Mouse (Mus musculus): ENCODE measurements around the gene Tspan5.

The Tspan5 gene

GRCm38 (mm10) chr3:138847809-138848208 lies 105.8 kb downstream of the Tspan5 start:
- no peak for DNase-seq (ENCODE audit: low spot score)

GRCm38 (mm10) chr3:138849755-138850301 lies 107.8 kb downstream of the Tspan5 start:
- DNase-seq (ENCODE audit: low spot score), result no peak

GRCm38 (mm10) chr3:138851876-138852275 lies 109.9 kb downstream of the Tspan5 start:
- DNase-seq (ENCODE audit: low spot score), result no peak

GRCm38 (mm10) chr3:138852982-138853689 lies 111.1 kb downstream of the Tspan5 start:
- no peak for DNase-seq (ENCODE audit: low spot score)

- DNase-seq (ENCODE audit: low spot score), result no peak
Measured at GRCm38 (mm10) chr3:138853996-138854836, 112.2 kb downstream of the Tspan5 start.

GRCm38 (mm10) chr3:138855387-138855786 lies 113.4 kb downstream of the Tspan5 start:
- DNase-seq (ENCODE audit: low spot score), result no peak

- DNase-seq (ENCODE audit: low spot score), result no peak
Measured at GRCm38 (mm10) chr3:138856946-138857345, 115.0 kb downstream of the Tspan5 start.

GRCm38 (mm10) chr3:138857805-138858546 lies 116.0 kb downstream of the Tspan5 start:
- no peak for DNase-seq (ENCODE audit: low spot score)

GRCm38 (mm10) chr3:138858649-138859048 lies 116.7 kb downstream of the Tspan5 start:
- DNase-seq (ENCODE audit: low spot score), result no peak

GRCm38 (mm10) chr3:138859166-138859565 lies 117.2 kb downstream of the Tspan5 start:
- DNase-seq (ENCODE audit: low spot score), result no peak

GRCm38 (mm10) chr3:138859666-138860065 lies 117.7 kb downstream of the Tspan5 start:
- DNase-seq (ENCODE audit: low spot score), result no peak

GRCm38 (mm10) chr3:138860257-138860760 lies 118.3 kb downstream of the Tspan5 start:
- DNase-seq (ENCODE audit: low spot score), result no peak

- DNase-seq (ENCODE audit: low spot score), result no peak
Measured at GRCm38 (mm10) chr3:138861032-138861431, 119.0 kb downstream of the Tspan5 start.

GRCm38 (mm10) chr3:138861589-138861988 lies 119.6 kb downstream of the Tspan5 start:
- no peak for DNase-seq (ENCODE audit: low spot score)

- no peak for DNase-seq (ENCODE audit: low spot score)
Measured at GRCm38 (mm10) chr3:138864166-138864648, 122.2 kb downstream of the Tspan5 start.

- DNase-seq (ENCODE audit: low spot score), result no peak
Measured at GRCm38 (mm10) chr3:138865271-138865670, 123.3 kb downstream of the Tspan5 start.

- no peak for DNase-seq (ENCODE audit: low spot score)
Measured at GRCm38 (mm10) chr3:138867149-138867848, 125.3 kb downstream of the Tspan5 start.

- no peak for DNase-seq (ENCODE audit: low spot score)
Measured at GRCm38 (mm10) chr3:138868409-138868808, 126.4 kb downstream of the Tspan5 start.

GRCm38 (mm10) chr3:138875282-138875681 lies 133.3 kb downstream of the Tspan5 start:
- no peak for DNase-seq (ENCODE audit: low spot score)

- no peak for DNase-seq (ENCODE audit: low spot score)
Measured at GRCm38 (mm10) chr3:138875936-138876335, 133.9 kb downstream of the Tspan5 start.

- DNase-seq (ENCODE audit: low spot score), result no peak
Measured at GRCm38 (mm10) chr3:138876418-138876817, 134.4 kb downstream of the Tspan5 start.
